Mouse (Mus musculus) G1E (cell line): ENCODE measurements around the gene AC131692.1.

Experiments used
- CTCF ChIP-seq: IDR thresholded peaks from 2 replicates; pipeline ENCODE4 v1.5.1; 2012; ENCODE audit warnings: low read depth, low read length, inconsistent platforms, mixed read lengths
- TAL1 ChIP-seq: conservative IDR thresholded peaks from 2 replicates; pipeline ENCODE4 v1.6.1; 2012; ENCODE audit warnings: low read depth, low read length, inconsistent platforms, mixed read lengths

- TF ChIP-seq TAL1: no peak
- no peak for TF ChIP-seq CTCF
Measured at GRCm38 (mm10) chr19:6136397-6136796, 42.2 kb downstream of the AC131692.1 start.
